Mouse (Mus musculus): Measurements from ENCODE around the gene Gm906. TPM values are rescaled to one million over a fixed set of nuclear protein-coding genes. Genes with fewer than 3 reads are reported as not detected.

Gm906 gene
- polyA plus RNA-seq (2014; fragmentation: Illumina TruSeq; extraction: RNeasy Lipid Tissue Mini Kit (QIAGEN cat#74804); ENCODE audit: low replicate concordance), result not detected

GRCm38 (mm10) chr13:50250208-50250607 is at the start of gene Gm906:
Gm906 (minus strand) TSS chr13:50250308.

Other genes starting within 250 kb of the Gm906 start
- gene Fbxw17, start 167.6 kb upstream of the Gm906 start, polyA plus RNA-seq (2014; fragmentation: Illumina TruSeq; extraction: RNeasy Lipid Tissue Mini Kit (QIAGEN cat#74804); ENCODE audit: low replicate concordance), result 5.7 TPM
- gene Gm47429, start 193.6 kb upstream of the Gm906 start, polyA plus RNA-seq (2014; fragmentation: Illumina TruSeq; extraction: RNeasy Lipid Tissue Mini Kit (QIAGEN cat#74804); ENCODE audit: low replicate concordance), result not detected
- gene Nutm2, start 217.0 kb upstream of the Gm906 start, polyA plus RNA-seq (2014; fragmentation: Illumina TruSeq; extraction: RNeasy Lipid Tissue Mini Kit (QIAGEN cat#74804); ENCODE audit: low replicate concordance), result not detected

Measured in small intestine, adult 10 weeks (tissue).